Mouse (Mus musculus) ES-CJ7 (cell line): ENCODE data around the gene Zfp663.

Experiments used
- DNase-seq: peaks from one replicate; pipeline ENCODE4 v3.0.0; 2011; ENCODE audit warnings: low read depth, low spot score

Zfp663 gene

DNA sequence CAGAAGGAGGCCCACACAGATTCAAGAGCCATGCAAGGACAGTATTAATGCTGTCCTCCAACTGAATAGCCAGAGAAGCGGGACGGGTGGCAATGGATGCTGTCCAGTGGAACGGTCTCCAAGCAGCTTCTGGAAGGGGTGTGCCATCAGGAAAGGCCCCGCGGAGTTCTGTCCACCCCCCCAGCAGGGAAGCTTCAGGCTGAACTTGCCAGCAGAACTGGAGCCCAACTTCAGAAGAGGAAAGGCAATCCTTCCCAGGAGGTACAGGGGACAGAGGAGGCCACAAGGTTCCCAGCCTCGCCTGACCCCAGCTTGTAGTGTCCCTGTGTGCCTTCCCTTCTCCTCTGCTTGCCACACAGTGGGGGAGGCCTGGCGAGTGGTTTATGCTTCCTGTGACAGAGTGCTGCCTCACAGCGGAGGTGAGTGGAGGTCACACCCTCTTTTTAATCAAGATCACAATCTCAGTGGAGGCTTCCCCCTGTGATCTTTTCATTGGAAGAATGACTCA is 47.1 kb downstream of the Zfp663 start:
- no peak for DNase-seq

DNA sequence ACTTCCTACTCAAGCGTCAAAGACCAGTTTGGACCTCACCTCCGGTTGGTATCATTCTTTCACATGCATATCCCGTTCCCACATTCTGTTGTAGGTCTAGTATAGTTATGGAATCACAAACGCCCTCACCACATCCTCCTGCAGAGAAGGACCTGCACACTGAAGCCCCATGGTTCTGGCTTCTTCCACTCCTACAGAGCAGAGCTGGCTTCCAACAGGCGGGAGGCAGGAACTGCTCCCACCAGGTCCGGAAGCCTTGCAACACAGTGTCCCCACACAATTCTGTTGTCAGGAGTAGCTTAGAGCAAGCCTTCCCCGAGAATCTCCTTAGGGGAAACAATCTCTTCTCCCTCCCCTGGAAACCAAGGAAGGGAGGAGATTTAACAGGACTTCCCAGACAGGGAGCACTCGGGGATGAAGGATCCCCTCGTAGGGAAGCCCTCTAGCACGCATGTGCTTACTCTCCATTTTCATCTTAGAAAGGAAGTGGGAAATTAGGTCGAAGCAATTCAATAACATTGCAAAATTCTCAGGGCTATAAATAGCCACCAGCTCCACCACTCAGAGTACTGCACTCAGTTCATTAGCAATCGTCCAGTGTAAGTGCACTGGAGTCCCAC is 47.9 kb downstream of the Zfp663 start:
- no peak for DNase-seq

DNA sequence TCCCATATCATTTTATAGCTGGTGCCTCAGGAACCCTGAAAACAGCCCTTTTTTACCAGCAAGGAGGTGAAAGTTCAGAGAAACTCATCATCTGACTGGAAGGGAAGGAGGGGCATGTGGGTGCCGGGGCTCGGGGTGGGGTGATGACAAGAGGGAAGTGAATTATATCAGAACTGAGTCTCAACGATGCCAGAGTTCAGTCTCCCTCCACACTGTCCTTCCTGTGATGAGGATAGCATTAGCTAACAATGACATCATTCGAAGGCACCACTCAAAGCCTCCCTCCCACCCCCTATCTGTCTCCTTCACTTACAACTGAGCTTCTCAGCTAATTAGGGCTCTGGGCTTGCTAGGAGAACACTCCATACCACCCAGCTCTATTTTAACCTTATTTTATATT is 49.0 kb downstream of the Zfp663 start:
- no peak for DNase-seq

DNA sequence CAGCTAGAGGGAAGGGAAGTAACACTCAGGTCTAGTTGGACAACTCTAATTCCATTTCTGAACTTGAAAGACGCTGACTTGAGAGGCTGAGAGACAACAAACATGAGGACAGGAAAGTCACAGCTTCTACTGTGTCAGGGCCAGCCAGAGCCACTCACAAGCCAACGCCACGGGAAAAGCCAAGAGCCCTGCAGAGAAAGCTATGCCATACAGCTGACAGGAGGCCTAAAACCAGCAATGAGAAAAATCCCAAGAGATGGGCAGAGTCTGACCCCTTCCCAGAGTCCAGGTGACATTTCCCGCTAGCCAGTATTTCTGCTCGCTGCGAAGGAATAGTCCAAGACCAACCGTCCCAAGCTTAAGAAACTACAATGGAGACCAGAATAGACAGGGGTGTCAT is 49.6 kb downstream of the Zfp663 start:
- DNase-seq: no peak

DNA sequence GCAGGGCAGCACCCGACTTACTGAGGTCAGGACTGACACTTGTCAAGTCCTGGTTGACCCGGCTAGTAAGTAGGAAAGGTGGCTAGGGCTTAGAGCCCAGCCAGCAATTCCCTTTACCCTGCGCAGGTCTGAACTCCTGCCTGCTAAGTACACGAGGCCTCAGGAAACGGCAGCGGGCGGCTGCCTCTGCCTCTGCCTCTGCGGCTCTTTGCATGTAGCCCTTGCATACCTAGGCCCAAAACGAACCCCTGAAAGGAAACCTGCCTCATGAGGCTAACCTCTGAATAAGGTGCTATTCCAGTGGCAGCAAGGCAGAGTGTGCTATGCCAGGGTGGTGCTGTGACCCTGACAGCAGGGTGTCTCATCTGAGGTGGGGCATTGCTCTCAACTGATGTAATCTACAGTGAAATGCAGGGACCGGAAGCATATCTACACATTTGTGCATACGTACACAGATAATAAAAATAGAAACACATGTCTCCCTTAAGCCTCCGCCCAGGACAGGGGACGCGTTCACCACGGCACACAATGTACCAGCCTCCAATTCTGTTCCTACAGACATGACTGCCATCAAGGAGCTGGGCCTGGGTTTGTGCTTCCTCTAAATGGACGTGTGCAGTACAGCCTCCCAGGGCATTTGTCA is 50.8 kb downstream of the Zfp663 start:
- no peak for DNase-seq

DNA sequence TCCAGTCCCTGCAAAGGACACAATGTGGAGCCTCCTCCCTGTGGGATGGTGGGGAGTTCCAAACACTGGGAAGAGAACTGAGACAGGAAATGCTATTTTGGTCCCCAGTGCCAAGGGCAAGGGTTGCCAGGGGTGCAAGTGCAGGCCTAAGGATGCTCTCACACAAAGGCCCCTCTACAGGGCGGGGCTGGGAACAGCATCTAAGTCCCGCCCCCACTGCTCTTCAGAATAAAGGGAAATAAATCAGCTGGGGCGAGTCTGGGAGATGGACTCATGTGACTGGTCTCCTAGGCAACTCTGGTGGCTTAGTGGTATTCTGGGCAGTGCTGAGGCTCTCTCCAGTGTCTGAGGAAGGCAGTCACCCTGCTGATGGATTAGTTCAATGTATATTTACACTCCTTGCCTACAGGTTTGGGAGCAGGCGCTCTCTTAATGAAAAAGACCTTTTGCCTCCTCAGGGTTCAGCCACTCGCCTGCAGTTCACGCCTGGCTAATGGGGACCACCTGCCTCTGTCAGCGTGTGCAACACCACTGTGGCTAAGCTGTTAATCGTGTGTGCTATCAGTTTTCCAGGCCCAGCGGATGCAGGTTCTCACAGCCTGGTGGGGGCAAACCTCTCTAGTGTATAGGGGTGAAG is 51.6 kb downstream of the Zfp663 start:
- DNase-seq: peak; percentile 72

DNA sequence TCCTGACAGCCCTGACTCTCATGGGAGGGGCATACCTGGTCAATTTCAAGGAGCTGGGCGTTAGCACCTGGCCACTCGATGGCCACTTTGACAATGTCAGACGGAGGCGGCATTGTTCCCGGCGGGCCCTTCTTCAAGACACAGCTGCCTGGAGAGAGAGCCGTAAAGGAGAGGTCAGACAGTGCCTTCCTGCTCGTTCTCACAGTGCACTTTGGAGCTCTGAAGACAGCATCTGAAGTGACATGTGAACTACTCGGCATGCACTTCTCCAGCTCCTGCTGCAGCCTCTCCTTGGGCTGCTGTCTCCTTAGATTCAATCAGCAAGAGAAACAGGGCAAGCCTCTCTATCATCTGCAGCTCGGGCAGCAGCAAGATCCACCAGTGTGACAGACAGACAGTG is 52.3 kb downstream of the Zfp663 start:
- no peak for DNase-seq

DNA sequence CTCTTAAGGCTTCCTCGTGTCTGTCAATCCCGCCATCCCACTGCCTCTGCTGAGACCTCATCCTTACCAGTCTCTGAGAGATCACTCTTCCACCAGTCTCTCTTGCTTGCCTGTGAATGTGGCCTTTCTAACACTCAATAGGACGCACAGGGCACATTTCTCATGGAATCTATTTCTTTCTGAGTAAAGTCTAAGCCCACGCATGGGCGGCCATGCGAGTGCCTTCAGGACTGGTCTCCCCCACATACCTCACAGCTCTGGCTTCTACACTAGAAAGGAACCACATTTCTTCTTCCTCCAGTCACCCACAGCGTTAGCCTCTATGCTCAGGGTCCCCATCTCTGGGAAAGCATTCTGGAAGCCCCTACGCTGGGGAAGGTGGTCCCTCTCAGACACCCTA is 54.3 kb downstream of the Zfp663 start:
- DNase-seq: no peak

DNA sequence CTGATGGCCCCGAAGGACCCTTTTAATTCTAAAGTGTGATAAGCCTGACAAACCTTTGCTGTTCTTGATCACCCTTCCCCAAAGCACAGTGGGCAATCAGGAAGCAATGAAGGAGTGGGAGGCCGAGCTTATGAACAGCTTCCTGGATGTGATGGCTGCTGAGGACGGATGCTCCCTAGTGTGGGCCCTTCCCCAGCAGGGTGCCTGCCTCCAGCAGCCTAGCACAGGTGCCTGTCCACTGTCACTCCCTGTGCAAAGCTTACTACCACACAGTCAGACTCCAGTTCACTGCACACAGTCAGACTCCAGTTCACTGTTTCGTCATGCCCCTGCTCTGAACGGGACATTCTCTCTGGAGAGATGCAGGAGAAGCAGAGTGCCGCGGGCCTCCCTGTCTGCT is 56.1 kb downstream of the Zfp663 start:
- no peak for DNase-seq

DNA sequence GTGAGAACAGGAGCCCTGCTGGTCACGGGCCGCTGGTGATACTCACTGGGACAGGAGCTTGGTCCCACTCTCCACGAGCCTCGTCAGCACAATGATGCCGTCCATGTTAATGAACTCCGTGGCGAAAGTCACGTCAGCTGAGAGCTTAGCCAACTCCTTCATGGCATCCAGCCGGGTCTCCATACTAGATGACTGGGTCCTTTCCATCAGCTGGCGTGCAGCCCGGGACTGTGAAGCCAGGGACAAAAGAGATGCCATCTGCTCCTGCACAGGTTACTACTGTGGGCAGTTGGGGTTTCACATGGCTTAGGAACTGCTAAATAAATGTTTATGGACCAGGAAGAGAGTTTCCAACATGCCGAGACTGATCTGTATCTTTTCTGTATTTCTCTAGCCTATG is 57.0 kb downstream of the Zfp663 start:
- no peak for DNase-seq

DNA sequence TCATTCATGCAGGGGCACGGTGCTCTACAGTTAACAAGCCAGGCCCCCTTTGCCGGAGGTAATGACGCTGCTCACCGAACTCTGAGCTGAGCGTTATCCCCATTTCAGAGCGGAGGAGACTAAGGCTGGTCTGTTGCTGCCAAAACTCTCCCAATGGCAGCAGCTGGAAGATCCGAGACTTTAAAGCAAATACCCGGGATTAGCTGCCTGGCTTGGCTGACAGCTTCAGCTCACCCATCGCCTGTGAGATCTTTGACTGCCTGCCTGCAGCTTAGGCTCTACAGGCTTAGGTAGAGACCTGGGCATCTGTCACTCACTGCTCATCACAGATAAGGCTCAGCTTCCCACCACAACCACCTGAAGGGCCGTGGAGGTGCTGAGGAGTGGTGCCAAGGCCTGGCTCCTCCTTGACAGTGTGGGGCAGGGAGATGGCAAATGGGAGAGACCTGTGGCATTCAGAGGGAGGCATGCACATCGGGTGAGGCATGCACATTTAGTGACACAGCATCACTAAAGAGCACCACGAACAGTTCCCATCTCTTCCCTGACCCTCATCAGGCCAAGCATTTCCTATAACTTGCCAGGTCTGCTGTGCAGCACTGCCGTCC is 57.6 kb downstream of the Zfp663 start:
- DNase-seq: no peak

DNA sequence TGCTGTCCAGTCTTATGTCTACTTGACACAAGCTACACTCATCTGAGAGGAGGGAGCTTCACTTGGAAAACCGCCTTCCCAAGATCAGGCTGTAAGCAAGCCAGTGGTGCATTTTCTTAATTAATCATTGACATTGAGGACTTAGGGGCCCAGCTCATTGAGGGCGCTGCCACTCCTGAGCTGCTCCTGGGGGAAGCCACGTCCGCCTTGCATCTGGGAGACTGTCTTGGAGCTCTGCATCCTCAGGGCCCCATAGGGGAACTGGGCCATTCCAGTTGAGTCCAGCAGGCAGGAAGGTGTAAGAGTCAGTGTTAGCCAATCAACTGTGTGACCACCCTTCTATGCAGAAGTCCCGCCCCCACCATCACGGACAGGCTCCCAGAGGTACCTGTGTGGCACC is 60.7 kb downstream of the Zfp663 start:
- no peak for DNase-seq

DNA sequence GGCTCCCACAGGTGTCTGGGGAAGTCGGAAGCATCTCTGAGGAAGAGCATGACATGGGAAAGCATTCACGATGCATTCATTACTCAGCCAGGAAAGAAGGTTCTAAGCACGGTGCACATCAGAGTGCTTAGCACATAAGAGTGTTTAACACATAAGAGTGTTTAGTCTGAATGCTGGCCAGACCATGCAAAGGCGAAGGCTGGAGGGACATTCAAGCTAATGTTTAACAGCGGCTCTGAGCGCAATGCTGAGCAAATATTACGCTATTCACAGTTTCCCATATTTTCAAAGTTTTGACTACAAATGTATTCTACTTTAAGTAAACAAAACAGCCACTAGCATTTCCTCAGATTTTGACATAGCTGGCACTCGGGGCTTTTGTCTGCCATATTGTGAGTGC is 63.1 kb downstream of the Zfp663 start:
- no peak for DNase-seq

DNA sequence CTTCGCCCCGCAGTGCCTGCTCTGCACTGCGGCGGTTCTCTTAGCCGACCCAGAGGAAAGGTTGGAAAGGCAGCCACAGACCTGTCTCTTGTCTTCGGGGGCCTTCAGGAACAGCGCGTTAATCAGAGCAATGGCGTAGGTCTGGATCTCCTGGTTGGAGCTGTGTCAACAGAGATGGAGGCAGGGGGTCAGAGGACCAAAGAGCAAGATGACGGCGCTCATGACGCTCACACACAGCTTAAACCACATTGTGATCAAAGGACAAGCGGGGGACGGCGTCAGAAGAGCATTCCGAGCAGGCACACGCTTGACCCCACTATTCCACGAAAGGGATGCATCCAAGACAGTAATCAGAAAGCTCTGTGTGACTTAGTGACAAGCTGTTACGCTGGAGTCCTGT is 63.7 kb downstream of the Zfp663 start:
- DNase-seq: no peak

DNA sequence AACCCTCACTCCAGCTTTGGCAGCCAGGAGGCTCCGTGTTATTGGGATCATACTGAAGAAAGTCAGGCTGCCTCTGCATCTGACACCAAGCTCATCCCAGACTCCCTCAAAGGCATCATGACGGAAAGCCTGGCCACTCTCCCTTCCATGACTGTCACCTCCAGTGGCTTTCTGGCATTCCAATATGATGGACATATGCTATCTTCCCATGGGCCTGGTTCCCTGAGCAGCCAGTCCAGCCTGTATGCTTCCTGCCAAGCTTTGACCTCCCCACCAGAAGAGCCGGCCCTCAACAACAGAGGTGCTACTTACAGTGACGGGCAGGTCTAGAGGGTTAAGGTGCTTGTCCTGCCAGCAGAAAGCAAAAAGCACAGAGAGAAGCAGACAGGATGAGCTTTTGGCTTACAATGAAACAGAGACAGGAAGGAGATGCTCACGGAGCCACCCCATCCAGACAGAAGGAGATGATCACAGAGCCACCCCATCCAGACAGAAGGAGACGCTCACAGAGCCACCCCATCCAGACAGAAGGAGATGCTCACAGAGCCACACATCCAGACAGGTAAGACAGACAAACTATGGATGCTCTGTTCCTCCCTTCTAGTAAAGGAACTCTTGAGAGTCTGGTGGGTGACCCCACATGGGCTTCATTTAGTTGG is 65.0 kb downstream of the Zfp663 start:
- DNase-seq: no peak

DNA sequence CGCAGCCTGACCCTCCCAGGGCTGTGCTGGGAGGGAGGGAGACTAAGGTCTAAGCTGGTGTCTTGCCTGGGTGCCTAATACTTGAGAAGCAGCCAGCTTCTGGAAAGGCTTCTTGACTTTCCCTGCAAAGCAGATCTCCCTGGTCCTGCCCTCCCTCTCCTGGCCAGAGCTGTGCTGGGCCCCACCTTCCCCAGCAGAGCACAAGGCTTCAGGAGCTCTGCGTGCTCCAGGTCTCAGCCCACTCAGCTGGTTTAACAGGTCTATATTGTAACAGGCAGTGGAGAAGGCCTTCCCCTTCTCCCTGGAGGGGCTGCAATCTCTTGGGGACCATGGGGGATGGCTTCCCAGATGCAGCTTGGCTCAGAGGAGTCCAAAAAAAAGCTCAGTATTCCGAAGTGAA is 67.1 kb downstream of the Zfp663 start:
- no peak for DNase-seq
